Mouse (Mus musculus): ENCODE results near the gene Fam69b. TPM values are rescaled to one million over a fixed set of nuclear protein-coding genes. Genes with fewer than 3 reads are reported as not detected.

Fam69b gene
- total RNA-seq, 1 experiment, result 24.6 TPM

DNA sequence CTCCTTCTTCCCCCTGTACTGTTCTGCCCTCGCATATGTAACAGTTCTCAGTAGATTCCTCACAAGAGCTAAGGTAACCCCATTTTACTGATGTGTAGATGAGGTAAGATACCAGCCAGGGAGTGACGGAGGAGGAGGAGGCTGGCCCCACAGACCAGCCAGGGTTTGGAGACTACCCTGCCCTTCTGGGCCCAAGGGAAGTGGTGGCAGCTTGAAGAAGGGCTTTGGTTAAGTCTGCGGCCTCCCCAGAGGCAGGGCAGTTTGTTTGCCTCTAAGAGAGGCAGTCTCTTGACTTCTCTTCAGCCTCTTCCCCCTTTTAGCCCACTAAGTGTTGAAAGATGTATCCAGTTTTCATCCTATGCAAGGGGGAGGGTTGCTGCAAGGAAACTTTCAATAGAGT, 21.7 kb upstream of the Fam69b start:
- TF ChIP-seq ZNF384 (IDR thresholded peaks at IDR 0.05; ENCODE audit: low read depth, low read length) (no peak), HCFC1 (IDR thresholded peaks at IDR 0.05; ENCODE audit: borderline replicate concordance, insufficient read depth, low read length) (no peak), CHD2 (IDR thresholded peaks at IDR 0.05; ENCODE audit: low read depth, low read length) (no peak), MAFK (IDR thresholded peaks at IDR 0.05; ENCODE audit: insufficient read depth, low read depth, low read length) (no peak), ZC3H11A (IDR thresholded peaks at IDR 0.05; ENCODE audit: borderline replicate concordance, low read depth, low read length) (no peak)
- no peaks in the 10 kb centered on the region for H3K36me3 ChIP-seq (ENCODE audit: control insufficient read depth, insufficient read depth, low read length, poor library complexity, severe bottlenecking)
- H3K9ac ChIP-seq (ENCODE audit: insufficient read depth, low read depth, low read length, poor library complexity, severe bottlenecking), result no peak overlapping the region
- no peak overlapping the region for H3K27ac ChIP-seq (ENCODE audit: insufficient read depth, low read depth, low read length, poor library complexity, severe bottlenecking)
- H3K9me3 ChIP-seq (ENCODE audit: control insufficient read depth, insufficient read depth, low read depth, low read length), result no peaks in the 10 kb centered on the region
- no peak overlapping the region for H3K4me3 ChIP-seq (ENCODE audit: insufficient read depth in 1 of 2, low read depth in 1 of 2, low read length in 2 of 2, poor library complexity in 1 of 2, severe bottlenecking in 1 of 2)
- DNase-seq (ENCODE audit: low read depth, low spot score), result no peak
- peaks cover 12 to 37% of the 10 kb centered on the region in 2 experiments for H3K4me1 ChIP-seq (ENCODE audit: control insufficient read depth in 2 of 2, insufficient read depth in 2 of 2, low read length in 2 of 2, poor library complexity in 1 of 2)
- in situ Hi-C loops (cut with MboI; ENCODE audit: low sequenced_read_pairs in 2 of 2, unreplicated experiment in 2 of 2), result no loop called here

DNA sequence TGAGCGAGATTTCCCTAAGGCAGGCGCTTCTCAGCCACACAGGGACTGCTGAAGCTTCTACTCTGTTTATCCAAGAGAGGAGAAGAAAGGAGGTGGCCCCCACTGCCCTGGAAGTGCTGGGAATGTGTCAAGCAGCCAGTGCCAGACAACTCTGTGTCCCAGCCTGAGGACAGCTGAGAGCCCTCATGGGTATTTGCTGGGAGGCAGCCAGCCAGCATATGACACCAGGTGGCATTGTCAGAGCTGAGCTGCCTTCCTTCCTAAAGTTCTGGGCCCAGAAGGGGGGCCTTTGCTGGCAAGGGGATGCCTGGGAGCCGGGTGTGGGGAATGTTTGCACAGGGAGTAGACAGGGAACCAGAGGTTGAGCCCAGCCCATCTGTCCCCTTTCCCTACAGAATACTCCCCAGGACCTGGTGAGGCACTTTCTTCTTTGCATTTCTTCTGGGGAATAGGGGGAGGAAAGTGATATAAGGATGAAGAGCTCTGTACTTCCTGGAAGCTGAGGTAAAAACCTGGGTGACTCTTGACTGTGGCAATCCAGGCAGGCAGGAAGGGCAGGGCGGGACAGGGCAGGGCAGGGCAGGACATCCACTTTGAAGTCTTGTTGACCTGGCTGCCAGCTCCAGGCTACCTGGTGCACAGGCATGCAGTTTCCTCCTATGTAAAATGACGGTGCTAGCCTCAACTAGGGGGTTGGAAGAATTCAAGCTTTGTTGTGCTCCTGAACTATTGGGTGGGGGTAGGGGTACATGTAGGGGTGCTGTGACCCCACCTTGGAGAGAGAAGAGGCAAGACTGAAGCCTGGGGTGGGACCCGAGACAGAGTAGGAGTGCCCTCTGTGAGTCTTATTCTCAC, 21.0 kb upstream of the Fam69b start:
- DNase-seq (ENCODE audit: low read depth, low spot score), result no peak
- no peak overlapping the region for H3K27ac ChIP-seq (ENCODE audit: insufficient read depth, low read depth, low read length, poor library complexity, severe bottlenecking)
- in situ Hi-C loops (cut with MboI; ENCODE audit: low sequenced_read_pairs in 2 of 2, unreplicated experiment in 2 of 2), result no loop called here
- no peak overlapping the region for H3K4me3 ChIP-seq (ENCODE audit: insufficient read depth in 1 of 2, low read depth in 1 of 2, low read length in 2 of 2, poor library complexity in 1 of 2, severe bottlenecking in 1 of 2)
- H3K4me1 ChIP-seq (ENCODE audit: control insufficient read depth in 2 of 2, insufficient read depth in 2 of 2, low read length in 2 of 2, poor library complexity in 1 of 2), result peaks cover 16 to 43% of the 10 kb centered on the region in 2 experiments
- no peak for TF ChIP-seq ZC3H11A (IDR thresholded peaks at IDR 0.05; ENCODE audit: borderline replicate concordance, low read depth, low read length)
- no peak for TF ChIP-seq MAFK (IDR thresholded peaks at IDR 0.05; ENCODE audit: insufficient read depth, low read depth, low read length)
- H3K36me3 ChIP-seq (ENCODE audit: control insufficient read depth, insufficient read depth, low read length, poor library complexity, severe bottlenecking), result no peaks in the 10 kb centered on the region
- no peaks in the 10 kb centered on the region for H3K9me3 ChIP-seq (ENCODE audit: control insufficient read depth, insufficient read depth, low read depth, low read length)
- no peak overlapping the region; the same call in 1 of the 2 replicates for H3K9ac ChIP-seq (ENCODE audit: insufficient read depth, low read depth, low read length, poor library complexity, severe bottlenecking)

DNA sequence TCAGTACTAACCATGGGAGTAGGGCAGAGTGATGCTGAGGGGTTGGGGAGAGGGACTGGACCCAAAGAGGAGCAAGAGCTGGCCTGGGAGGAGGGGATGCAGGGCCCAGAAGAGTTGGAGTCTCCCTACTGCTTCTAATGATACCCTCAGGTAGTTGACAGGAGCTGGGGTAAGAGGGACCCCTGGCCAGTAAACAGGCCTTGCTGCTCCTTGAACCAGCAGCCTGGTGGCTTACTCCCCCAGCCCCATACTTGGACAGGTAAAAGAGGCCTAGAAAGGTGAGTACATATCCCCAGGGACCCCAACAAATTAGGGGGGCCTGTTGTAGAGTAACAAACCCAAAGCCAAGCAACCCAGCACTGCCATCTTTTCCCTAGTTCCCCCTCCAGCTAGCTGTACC, 19.5 kb upstream of the Fam69b start:
- Histone ChIP-seq H3K4me1 (ENCODE audit: control insufficient read depth in 2 of 2, insufficient read depth in 2 of 2, low read length in 2 of 2, poor library complexity in 1 of 2) (peaks cover 20 to 45% of the 10 kb centered on the region in 2 experiments), H3K27ac (ENCODE audit: insufficient read depth, low read depth, low read length, poor library complexity, severe bottlenecking) (no peak overlapping the region), H3K9ac (ENCODE audit: insufficient read depth, low read depth, low read length, poor library complexity, severe bottlenecking) (no peak overlapping the region), H3K4me3 (ENCODE audit: insufficient read depth in 1 of 2, low read depth in 1 of 2, low read length in 2 of 2, poor library complexity in 1 of 2, severe bottlenecking in 1 of 2) (no peak overlapping the region), H3K36me3 (ENCODE audit: control insufficient read depth, insufficient read depth, low read length, poor library complexity, severe bottlenecking) (no peaks in the 10 kb centered on the region), H3K9me3 (ENCODE audit: control insufficient read depth, insufficient read depth, low read depth, low read length) (no peaks in the 10 kb centered on the region)
- DNase-seq (ENCODE audit: low read depth, low spot score), result no peak
- no peak for TF ChIP-seq ZNF384 (IDR thresholded peaks at IDR 0.05; ENCODE audit: low read depth, low read length)
- no peak for TF ChIP-seq MAFK (IDR thresholded peaks at IDR 0.05; ENCODE audit: insufficient read depth, low read depth, low read length)
- TF ChIP-seq ZC3H11A (IDR thresholded peaks at IDR 0.05; ENCODE audit: borderline replicate concordance, low read depth, low read length), result no peak
- TF ChIP-seq CHD2 (IDR thresholded peaks at IDR 0.05; ENCODE audit: low read depth, low read length), result no peak
- TF ChIP-seq HCFC1 (IDR thresholded peaks at IDR 0.05; ENCODE audit: borderline replicate concordance, insufficient read depth, low read length), result no peak
- in situ Hi-C loops (cut with MboI; ENCODE audit: low sequenced_read_pairs in 2 of 2, unreplicated experiment in 2 of 2), result no loop called here

DNA sequence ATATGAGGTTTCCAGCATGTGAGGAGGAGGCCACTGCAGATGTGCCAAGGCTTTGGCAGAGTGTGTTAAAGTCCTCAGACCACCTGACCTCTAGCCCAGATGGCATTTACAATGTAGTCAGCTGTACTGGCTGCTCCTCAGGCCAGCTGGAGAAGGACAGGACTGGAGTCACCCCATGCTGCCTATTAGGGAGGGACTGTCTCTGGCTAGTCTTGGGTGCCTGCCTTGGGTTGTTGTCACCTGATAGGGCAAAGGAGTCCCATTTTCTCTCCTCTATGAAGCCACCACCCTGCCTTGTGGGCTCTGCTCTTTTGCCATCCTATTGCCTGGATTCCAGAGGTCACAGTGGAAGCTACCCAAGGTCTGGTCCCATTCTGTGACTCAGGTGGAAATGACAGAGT, 19.0 kb upstream of the Fam69b start:
- peaks cover 20 to 47% of the 10 kb centered on the region in 2 experiments for H3K4me1 ChIP-seq (ENCODE audit: control insufficient read depth in 2 of 2, insufficient read depth in 2 of 2, low read length in 2 of 2, poor library complexity in 1 of 2)
- no peaks in the 10 kb centered on the region for H3K36me3 ChIP-seq (ENCODE audit: control insufficient read depth, insufficient read depth, low read length, poor library complexity, severe bottlenecking)
- no peaks in the 10 kb centered on the region for H3K9me3 ChIP-seq (ENCODE audit: control insufficient read depth, insufficient read depth, low read depth, low read length)
- H3K9ac ChIP-seq (ENCODE audit: insufficient read depth, low read depth, low read length, poor library complexity, severe bottlenecking), result no peak overlapping the region
- TF ChIP-seq MAFK (IDR thresholded peaks at IDR 0.05; ENCODE audit: insufficient read depth, low read depth, low read length) (no peak), ZNF384 (IDR thresholded peaks at IDR 0.05; ENCODE audit: low read depth, low read length) (no peak), CHD2 (IDR thresholded peaks at IDR 0.05; ENCODE audit: low read depth, low read length) (no peak), HCFC1 (IDR thresholded peaks at IDR 0.05; ENCODE audit: borderline replicate concordance, insufficient read depth, low read length) (no peak), ZC3H11A (IDR thresholded peaks at IDR 0.05; ENCODE audit: borderline replicate concordance, low read depth, low read length) (no peak)
- in situ Hi-C loops (cut with MboI; ENCODE audit: low sequenced_read_pairs in 2 of 2, unreplicated experiment in 2 of 2), result no loop called here
- H3K27ac ChIP-seq (ENCODE audit: insufficient read depth, low read depth, low read length, poor library complexity, severe bottlenecking), result no peak overlapping the region
- DNase-seq (ENCODE audit: low read depth, low spot score), result no peak
- H3K4me3 ChIP-seq (ENCODE audit: insufficient read depth in 1 of 2, low read depth in 1 of 2, low read length in 2 of 2, poor library complexity in 1 of 2, severe bottlenecking in 1 of 2), result no peak overlapping the region
